Mouse (Mus musculus) macrophage (primary cell): ENCODE measurements around the gene Gm28778. TPM values are rescaled to one million over a fixed set of nuclear protein-coding genes. Genes with fewer than 3 reads are reported as not detected.
"Not testable (repeated sequence)": the region's sequence is repeated elsewhere in the genome, so short reads cannot be mapped to it uniquely, and the experiment has no call there.

Source experiments
- H3K27ac ChIP-seq: fragments of 350-480 bp; formaldehyde crosslinking; 2 replicates; pipeline ENCODE4 v1.9.0; 2021
- H3K36me3 ChIP-seq: fragments of 350-480 bp; formaldehyde crosslinking; 2 replicates; pipeline ENCODE4 v1.9.0; 2021; ENCODE audit errors: inconsistent target
- H3K4me3 ChIP-seq: fragments of 350-480 bp; formaldehyde crosslinking; 2 replicates; pipeline ENCODE4 v1.9.0; 2021; ENCODE audit errors: inconsistent target
- H3K79me2 ChIP-seq: fragments of 350-480 bp; formaldehyde crosslinking; 2 replicates; pipeline ENCODE4 v1.9.0; 2021; ENCODE audit errors: inconsistent target
- WGBS: methylation state at CpG from one replicate; pipeline ENCODE4 v1.1.7; 2026; ENCODE audit warnings: inconsistent platforms; ENCODE audit not compliant: missing documents; 5-methylcytosine and 5-hydroxymethylcytosine counted together
- polyA plus RNA-seq: library from polyadenylated mRNA; stranded (reverse); fragments of 250-400 nt; gene quantifications from 3 replicates; pipeline ENCODE4 v1.2.4, GENCODE M21; 2018; ENCODE audit warnings: inconsistent platforms

Gene Gm28778
- polyA plus RNA-seq, 1 experiment from 2014 or later: not detected

- not testable (repeated sequence) for H3K4me3 ChIP-seq, H3K27ac ChIP-seq, H3K79me2 ChIP-seq, H3K36me3 ChIP-seq
- WGBS: 100% methylated on average over 1 of the region's 2 CpGs
Measured at GRCm38 (mm10) chr1:53337403-53337802, 40.5 kb downstream of the Gm28778 start.

DNA sequence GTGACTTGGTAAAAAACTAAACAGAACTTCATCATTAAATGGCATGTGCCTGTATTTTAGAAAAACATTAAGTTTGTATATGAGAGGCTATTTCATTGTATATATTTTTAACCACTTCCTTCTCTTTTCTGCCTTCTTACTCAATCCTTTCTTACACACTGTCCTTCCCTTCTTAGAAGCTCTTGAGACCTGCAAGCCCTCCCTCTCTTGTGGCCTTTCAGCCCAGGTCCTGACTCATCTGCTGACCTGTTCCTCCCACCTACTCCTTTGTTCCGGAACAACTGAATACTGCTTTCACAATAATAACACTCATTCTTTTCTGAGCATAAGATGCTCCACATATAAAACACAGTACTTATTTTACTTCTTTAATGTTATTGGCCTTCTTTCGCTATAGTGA, 44.2 kb downstream of the Gm28778 start:
- Histone ChIP-seq H3K4me3 (no peak overlapping the region), H3K36me3 (peaks cover 26% of the 10 kb centered on the region; the same call in 1 of the 2 replicates), H3K27ac (no peak overlapping the region), H3K79me2 (no peaks in the 10 kb centered on the region)
- 77% methylated on average over 2 of the region's 2 CpGs for WGBS

DNA sequence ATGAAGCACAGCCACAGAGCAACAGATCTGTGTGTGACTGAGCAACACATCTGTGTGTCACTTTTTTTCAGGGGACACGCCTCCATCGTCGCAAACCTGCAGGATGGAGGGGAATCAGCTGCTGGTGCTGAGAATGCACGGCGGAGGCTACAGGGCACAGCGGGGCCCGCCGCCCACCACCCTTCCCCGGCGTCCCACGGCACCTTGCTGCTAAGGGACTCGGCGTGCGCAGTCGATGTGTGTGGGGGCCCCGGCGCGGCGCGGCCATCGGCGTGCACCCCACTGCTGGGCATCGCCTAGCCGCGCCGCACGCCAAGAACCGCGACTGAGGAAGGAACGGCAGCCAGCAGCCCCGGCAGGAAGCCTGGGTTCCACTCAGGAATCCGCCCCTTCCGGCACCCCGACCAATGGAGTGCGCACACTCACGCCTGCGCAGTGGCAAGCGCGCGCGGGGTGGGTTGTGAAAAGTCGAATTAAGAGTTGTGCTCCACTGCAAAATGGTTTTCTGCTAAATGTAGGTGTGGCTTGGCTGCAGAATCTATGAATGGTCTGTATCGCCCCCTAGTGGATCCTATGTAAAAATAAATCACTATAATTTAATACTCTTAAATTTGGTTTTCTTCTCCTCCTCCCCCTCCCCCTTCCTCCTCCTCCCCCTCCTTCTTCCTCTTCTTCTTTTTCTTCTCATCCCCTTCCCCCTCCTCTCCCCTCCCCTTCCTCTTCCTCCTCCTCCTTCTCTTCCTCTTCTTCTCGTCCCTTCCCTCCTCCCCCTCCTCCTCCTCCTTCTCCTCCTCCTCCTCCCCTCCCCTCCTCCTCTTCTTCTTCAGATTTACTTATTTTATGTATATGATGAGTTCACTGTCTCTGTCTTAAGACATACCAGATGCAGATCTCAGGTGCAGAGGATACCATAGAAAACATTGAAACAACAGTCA, 55.7 kb downstream of the Gm28778 start, which contains the start of the genes Asdurf, Gm28551 and Asnsd1:
TSS of gene Asdurf (minus strand) at position 293 of the 935 bp plus-strand sequence.
TSS of gene Gm28551 (minus strand) at position 341 of the 935 bp plus-strand sequence.
TSS of gene Asnsd1 (minus strand) at position 426 of the 935 bp plus-strand sequence.
- 1% methylated on average over 40 of the region's 44 CpGs for WGBS
- Histone ChIP-seq H3K4me3 (peak within 1 kb of the TSS; percentile 62), H3K36me3 (peaks cover 8% of the 10 kb centered on the region; the same call in 1 of the 2 replicates), H3K79me2 (peaks cover 20% of the 10 kb centered on the region), H3K27ac (no peak within 1 kb of the TSS)

- Histone ChIP-seq H3K79me2 (no peaks in the 10 kb centered on the region), H3K27ac (no peak overlapping the region), H3K36me3 (no peaks in the 10 kb centered on the region), H3K4me3 (no peak overlapping the region)
Measured at GRCm38 (mm10) chr1:53358988-53359387, 62.1 kb downstream of the Gm28778 start.

Other genes with a start within 250 kb of the Gm28778 start
- gene Mstn, start 235.5 kb upstream of the Gm28778 start, polyA plus RNA-seq: not detected in 3 replicates
- not detected in 3 replicates for gene 1700019A02Rik, start 109.5 kb upstream of the Gm28778 start, polyA plus RNA-seq
- gene Pms1, start 93 bp upstream of the Gm28778 start, polyA plus RNA-seq: 3.2 to 5.4 TPM (median 5.1 TPM) in 3 replicates
- gene Ormdl1, start within 50 bp of the Gm28778 start, polyA plus RNA-seq: 24.8 to 32.7 TPM (median 30.6 TPM) in 3 replicates
- gene Osgepl1, start 16.5 kb downstream of the Gm28778 start, polyA plus RNA-seq: 3.2 to 5.5 TPM (median 3.5 TPM) in 3 replicates
- 292 TPM in 1 of 3 replicates, not detected in the others for gene Asdurf, start 55.5 kb downstream of the Gm28778 start, polyA plus RNA-seq
- gene Gm28551, start 55.6 kb downstream of the Gm28778 start, polyA plus RNA-seq: not detected in 3 replicates
- 51.4 to 63.1 TPM (median 57.8 TPM) in 3 replicates for gene Asnsd1, start 55.6 kb downstream of the Gm28778 start, polyA plus RNA-seq